Mouse (Mus musculus): ENCODE measurements around the gene Wnt5b.

Wnt5b gene

GRCm38 (mm10) chr6:119543803-119544517, at the start of gene Wnt5b:
TSS of gene Wnt5b (minus strand) at chr6:119544347.
- DNase-seq (ENCODE audit: low read depth, low spot score) = no peak

GRCm38 (mm10) chr6:119590872-119591271, 46.7 kb upstream of the Wnt5b start:
- DNase-seq (ENCODE audit: low read depth, low spot score) = no peak

- no peak for DNase-seq (ENCODE audit: low read depth, low spot score)
Observed at GRCm38 (mm10) chr6:119587897-119588296, 43.8 kb upstream of the Wnt5b start.

GRCm38 (mm10) chr6:119587454-119587853, 43.3 kb upstream of the Wnt5b start:
- no peak for DNase-seq (ENCODE audit: low read depth, low spot score)

GRCm38 (mm10) chr6:119585652-119586375, 41.7 kb upstream of the Wnt5b start:
- no peak for DNase-seq (ENCODE audit: low read depth, low spot score)

GRCm38 (mm10) chr6:119584061-119584460, 39.9 kb upstream of the Wnt5b start:
- no peak for DNase-seq (ENCODE audit: low read depth, low spot score)

GRCm38 (mm10) chr6:119583165-119583564, 39.0 kb upstream of the Wnt5b start:
- DNase-seq (ENCODE audit: low read depth, low spot score) = no peak

GRCm38 (mm10) chr6:119576706-119577105, 32.6 kb upstream of the Wnt5b start:
- DNase-seq (ENCODE audit: low read depth, low spot score) = no peak

GRCm38 (mm10) chr6:119575331-119575730, 31.2 kb upstream of the Wnt5b start:
- DNase-seq (ENCODE audit: low read depth, low spot score) = no peak

- no peak for DNase-seq (ENCODE audit: low read depth, low spot score)
Observed at GRCm38 (mm10) chr6:119572296-119572695, 28.1 kb upstream of the Wnt5b start.

- DNase-seq (ENCODE audit: low read depth, low spot score) = no peak
Observed at GRCm38 (mm10) chr6:119570797-119571196, 26.6 kb upstream of the Wnt5b start.

GRCm38 (mm10) chr6:119568339-119568738, 24.2 kb upstream of the Wnt5b start:
- DNase-seq (ENCODE audit: low read depth, low spot score) = no peak

GRCm38 (mm10) chr6:119565451-119566379, 21.6 kb upstream of the Wnt5b start:
- DNase-seq (ENCODE audit: low read depth, low spot score) = no peak

- no peak for DNase-seq (ENCODE audit: low read depth, low spot score)
Observed at GRCm38 (mm10) chr6:119562558-119562957, 18.4 kb upstream of the Wnt5b start.

- DNase-seq (ENCODE audit: low read depth, low spot score) = no peak
Observed at GRCm38 (mm10) chr6:119558855-119559254, 14.7 kb upstream of the Wnt5b start.

GRCm38 (mm10) chr6:119554439-119554838, 10.3 kb upstream of the Wnt5b start:
- DNase-seq (ENCODE audit: low read depth, low spot score) = peak; percentile 63

- peak; percentile 58 for DNase-seq (ENCODE audit: low read depth, low spot score)
Observed at GRCm38 (mm10) chr6:119544518-119544864, 344 bp upstream of the Wnt5b start.

GRCm38 (mm10) chr6:119543456-119543802, 718 bp downstream of the Wnt5b start:
- DNase-seq (ENCODE audit: low read depth, low spot score) = peak; percentile 67

GRCm38 (mm10) chr6:119535867-119536266, 8.3 kb downstream of the Wnt5b start:
- DNase-seq (ENCODE audit: low read depth, low spot score) = no peak

- no peak for DNase-seq (ENCODE audit: low read depth, low spot score)
Observed at GRCm38 (mm10) chr6:119533170-119533709, 10.9 kb downstream of the Wnt5b start.

- no peak for DNase-seq (ENCODE audit: low read depth, low spot score)
Observed at GRCm38 (mm10) chr6:119529659-119530058, 14.5 kb downstream of the Wnt5b start.

GRCm38 (mm10) chr6:119526498-119526897, 17.6 kb downstream of the Wnt5b start:
- DNase-seq (ENCODE audit: low read depth, low spot score) = no peak

All from R1 (cell line).